Mouse (Mus musculus) gastrocnemius, adult 2 months (tissue): ENCODE data around the gene Tut7. TPM values are rescaled to one million over a fixed set of nuclear protein-coding genes. Genes with fewer than 3 reads are reported as not detected.

Experiments
- DNase-seq: peaks from one replicate; pipeline ENCODE4 v3.0.0; 2022
- H3K27ac ChIP-seq: fragments of 200-600 bp; 2 replicates; pipeline ENCODE4 v1.8.1; 2022; ENCODE audit warnings: mild to moderate bottlenecking
- H3K4me3 ChIP-seq: fragments of 200-600 bp; 2 replicates; pipeline ENCODE4 v1.8.1; 2022; ENCODE audit warnings: mild to moderate bottlenecking, moderate library complexity
- CTCF ChIP-seq: fragments of 200-600 bp; IDR thresholded peaks from 2 replicates; pipeline ENCODE4 v1.8.1; 2022; ENCODE audit warnings: antibody characterized with exemption, mild to moderate bottlenecking, moderate library complexity
- intact Hi-C: fragments of 180-260 bp; cut with DNase I; formaldehyde crosslinking; loops from one replicate; pipeline ENCODE4 v1.15.1; 2025
- long read RNA-seq, 2 experiments: library from polyadenylated mRNA; stranded (forward); transcript quantifications; one replicate each; pipeline ENCODE4 v2.0.0; 2021
- total RNA-seq, 2 experiments: library from RNA; stranded (reverse); gene quantifications; 2 replicates each; pipeline ENCODE4 v1.2.3; 2021

Gene Tut7
- 10 to 100 TPM; 40.5 to 43.5 TPM for total RNA-seq
- long read RNA-seq, experiment 1, partial matches to known transcripts = 9 of 22 reads
- long read RNA-seq, experiment 1, other reads (novel, unspliced or antisense) = 11 of 22 reads
- long read RNA-seq, experiment 2, partial matches to known transcripts = 6 of 23 reads
- long read RNA-seq, experiment 2, other reads (novel, unspliced or antisense) = 16 of 23 reads

GRCm38 (mm10) chr13:59822507-59823462, at the start of gene Tut7:
Tut7 (minus strand) TSS chr13:59823147.
- no peak; the same call in 1 of the 2 replicates for TF ChIP-seq CTCF
- DNase-seq = peak; percentile 96
- Histone ChIP-seq H3K4me3 (peak within 1 kb of the TSS; percentile 99), H3K27ac (peak within 1 kb of the TSS; percentile 95)
- intact Hi-C loops = no loop called here

- Histone ChIP-seq H3K27ac (no peak overlapping the region), H3K4me3 (no peak overlapping the region)
- intact Hi-C loops = no loop called here
- no peak for DNase-seq
- TF ChIP-seq CTCF = no peak
These were observed 49.5 kb upstream of the Tut7 start for GRCm38 (mm10) chr13:59872446-59872845.

- no peak for TF ChIP-seq CTCF
- Histone ChIP-seq H3K4me3 (no peak overlapping the region), H3K27ac (no peak overlapping the region)
- intact Hi-C loops = no loop called here
- no peak for DNase-seq
These were observed 47.1 kb upstream of the Tut7 start for GRCm38 (mm10) chr13:59870004-59870403.

- H3K27ac ChIP-seq = 0 out of 2 replicates have a peak overlapping the region, but pooled peaks have one; percentile 8
- H3K4me3 ChIP-seq = no peak overlapping the region
- TF ChIP-seq CTCF = peak; percentile 35; the same call in 1 of the 2 replicates
- intact Hi-C loops = no loop called here
- DNase-seq = no peak
These were observed 45.2 kb upstream of the Tut7 start for GRCm38 (mm10) chr13:59868011-59868649.

GRCm38 (mm10) chr13:59867103-59867502, 44.2 kb upstream of the Tut7 start:
- H3K4me3 ChIP-seq = no peak overlapping the region
- intact Hi-C loops = no loop called here
- no peak for DNase-seq
- 0 out of 2 replicates have a peak overlapping the region, but pooled peaks have one; percentile 5 for H3K27ac ChIP-seq
- TF ChIP-seq CTCF = no peak

GRCm38 (mm10) chr13:59859515-59859914, 36.6 kb upstream of the Tut7 start:
- TF ChIP-seq CTCF = no peak
- no peak overlapping the region for H3K4me3 ChIP-seq
- 0 out of 2 replicates have a peak overlapping the region, but pooled peaks have one; percentile 46 for H3K27ac ChIP-seq
- intact Hi-C loops = no loop called here
- DNase-seq = peak; percentile 39

- H3K27ac ChIP-seq = peak overlapping the region; percentile 40
- H3K4me3 ChIP-seq = no peak overlapping the region; the same call in 1 of the 2 replicates
- intact Hi-C loops = loop anchor here (1.0 kb wide), 1 partner anchor 612 kb away; no protein-coding TSS in a partner anchor
- DNase-seq = peak; percentile 77
- peak; percentile 95 for TF ChIP-seq CTCF
These were observed 33.5 kb upstream of the Tut7 start for GRCm38 (mm10) chr13:59856286-59857070.

- intact Hi-C loops = no loop called here
- DNase-seq = peak; percentile 79
- no peak for TF ChIP-seq CTCF
- H3K27ac ChIP-seq = peak overlapping the region; percentile 31; the same call in 1 of the 2 replicates
- no peak overlapping the region for H3K4me3 ChIP-seq
These were observed 30.5 kb upstream of the Tut7 start for GRCm38 (mm10) chr13:59853471-59853870.

- H3K4me3 ChIP-seq = no peak overlapping the region
- no peak for TF ChIP-seq CTCF
- intact Hi-C loops = no loop called here
- H3K27ac ChIP-seq = no peak overlapping the region
- no peak for DNase-seq
These were observed 27.4 kb upstream of the Tut7 start for GRCm38 (mm10) chr13:59850373-59850772.

- no peak for DNase-seq
- Histone ChIP-seq H3K27ac (no peak overlapping the region), H3K4me3 (no peak overlapping the region)
- no peak for TF ChIP-seq CTCF
- intact Hi-C loops = loop anchor here (5.0 kb wide), 3 partner anchors 328 to 893 kb away; no protein-coding TSS in a partner anchor
These were observed 21.7 kb upstream of the Tut7 start for GRCm38 (mm10) chr13:59844661-59845060.

- intact Hi-C loops = loop anchor here (5.0 kb wide), 3 partner anchors 328 to 893 kb away; no protein-coding TSS in a partner anchor
- DNase-seq = no peak
- no peak overlapping the region for H3K4me3 ChIP-seq
- TF ChIP-seq CTCF = no peak
- no peak overlapping the region for H3K27ac ChIP-seq
These were observed 21.0 kb upstream of the Tut7 start for GRCm38 (mm10) chr13:59843976-59844375.
